Mouse (Mus musculus) myocyte (in vitro differentiated cells): ENCODE measurements around the gene Igsf3. TPM values are rescaled to one million over a fixed set of nuclear protein-coding genes. Genes with fewer than 3 reads are reported as not detected.

Source experiments
- H3K27me3 ChIP-seq: one replicate; pipeline ENCODE4 v1.6.1; 2011; ENCODE audit not compliant: control insufficient read depth, insufficient read depth, insufficient read length
- H3K36me3 ChIP-seq: one replicate; pipeline ENCODE4 v1.6.1; 2011; ENCODE audit not compliant: control insufficient read depth, insufficient read depth
- H3K4me2 ChIP-seq: one replicate; pipeline ENCODE4 v1.6.1; 2011; ENCODE audit warnings: low read depth, control low read depth
- H3K4me3 ChIP-seq: one replicate; pipeline ENCODE4 v1.5.1; 2011; ENCODE audit warnings: mild to moderate bottlenecking, control low read depth, moderate library complexity
- H3K79me2 ChIP-seq: one replicate; pipeline ENCODE4 v1.6.1; 2011; ENCODE audit not compliant: control insufficient read depth, insufficient read depth
- H3ac ChIP-seq: one replicate; pipeline ENCODE4 v1.6.1; 2011; ENCODE audit not compliant: control insufficient read depth, insufficient read length
- CEBPB ChIP-seq: IDR thresholded peaks from 2 replicates; pipeline ENCODE4 v1.6.1; 2011; ENCODE audit warnings: mild to moderate bottlenecking, moderate library complexity; ENCODE audit not compliant: poor library complexity, insufficient read depth, severe bottlenecking
- E2F4 ChIP-seq: IDR thresholded peaks from one replicate; pipeline ENCODE4 v1.6.1; 2011; ENCODE audit warnings: mild to moderate bottlenecking, control low read depth, moderate library complexity; ENCODE audit not compliant: insufficient read depth
- MAX ChIP-seq: IDR thresholded peaks from one replicate; pipeline ENCODE4 v1.6.1; 2011; ENCODE audit warnings: low read depth, mild to moderate bottlenecking, control low read depth
- MYOD1 ChIP-seq, 3 experiments: IDR thresholded peaks; one replicate each; pipeline ENCODE4 v1.6.1; 2011; ENCODE audit warnings: control low read depth in 2 of 3, low read depth in 2 of 3, mild to moderate bottlenecking in 2 of 3, moderate library complexity in 1 of 3; ENCODE audit not compliant: insufficient read length in 2 of 3, control insufficient read depth in 1 of 3
- MYOG ChIP-seq, 3 experiments: IDR thresholded peaks; one replicate each; pipeline ENCODE4 v1.6.1; 2011; ENCODE audit warnings: control low read depth in 2 of 3, low read depth in 2 of 3, mild to moderate bottlenecking in 2 of 3; ENCODE audit not compliant: insufficient read length in 2 of 3, control insufficient read depth in 1 of 3, insufficient read depth in 1 of 3
- POLR2A ChIP-seq: IDR thresholded peaks from one replicate; pipeline ENCODE4 v1.6.1; 2011; ENCODE audit warnings: low read depth, mild to moderate bottlenecking, control low read depth, moderate library complexity; ENCODE audit not compliant: insufficient read length
- POLR2AphosphoS2 ChIP-seq: IDR thresholded peaks from one replicate; pipeline ENCODE4 v1.6.1; 2011; ENCODE audit warnings: low read depth, control low read depth; ENCODE audit not compliant: insufficient read length
- REST ChIP-seq: IDR thresholded peaks from one replicate; pipeline ENCODE4 v1.6.1; 2011; ENCODE audit warnings: mild to moderate bottlenecking, control low read depth, moderate library complexity; ENCODE audit not compliant: insufficient read depth, insufficient read length
- SRF ChIP-seq: IDR thresholded peaks from one replicate; pipeline ENCODE4 v1.6.1; 2011; ENCODE audit warnings: low read depth; ENCODE audit not compliant: control insufficient read depth, insufficient read length
- TCF12 ChIP-seq: IDR thresholded peaks from one replicate; pipeline ENCODE4 v1.6.1; 2011; ENCODE audit warnings: mild to moderate bottlenecking, control low read depth; ENCODE audit not compliant: poor library complexity, insufficient read depth, severe bottlenecking
- TCF3 ChIP-seq: IDR thresholded peaks from one replicate; pipeline ENCODE4 v1.6.1; 2011; ENCODE audit warnings: low read depth, control low read depth; ENCODE audit not compliant: insufficient read length
- USF1 ChIP-seq: IDR thresholded peaks from one replicate; pipeline ENCODE4 v1.6.1; 2011; ENCODE audit warnings: low read depth, mild to moderate bottlenecking, control low read depth, moderate library complexity
- polyA plus RNA-seq: library from polyadenylated mRNA; unstranded; fragments of >200 nt; fragmentation: generic; extraction: Trizol; gene quantifications from one replicate; pipeline ENCODE4 v1.2.1, GENCODE M21; 2012; ENCODE audit warnings: missing spikeins

Igsf3 gene
- polyA plus RNA-seq, 1 experiment: 8.9 TPM

DNA sequence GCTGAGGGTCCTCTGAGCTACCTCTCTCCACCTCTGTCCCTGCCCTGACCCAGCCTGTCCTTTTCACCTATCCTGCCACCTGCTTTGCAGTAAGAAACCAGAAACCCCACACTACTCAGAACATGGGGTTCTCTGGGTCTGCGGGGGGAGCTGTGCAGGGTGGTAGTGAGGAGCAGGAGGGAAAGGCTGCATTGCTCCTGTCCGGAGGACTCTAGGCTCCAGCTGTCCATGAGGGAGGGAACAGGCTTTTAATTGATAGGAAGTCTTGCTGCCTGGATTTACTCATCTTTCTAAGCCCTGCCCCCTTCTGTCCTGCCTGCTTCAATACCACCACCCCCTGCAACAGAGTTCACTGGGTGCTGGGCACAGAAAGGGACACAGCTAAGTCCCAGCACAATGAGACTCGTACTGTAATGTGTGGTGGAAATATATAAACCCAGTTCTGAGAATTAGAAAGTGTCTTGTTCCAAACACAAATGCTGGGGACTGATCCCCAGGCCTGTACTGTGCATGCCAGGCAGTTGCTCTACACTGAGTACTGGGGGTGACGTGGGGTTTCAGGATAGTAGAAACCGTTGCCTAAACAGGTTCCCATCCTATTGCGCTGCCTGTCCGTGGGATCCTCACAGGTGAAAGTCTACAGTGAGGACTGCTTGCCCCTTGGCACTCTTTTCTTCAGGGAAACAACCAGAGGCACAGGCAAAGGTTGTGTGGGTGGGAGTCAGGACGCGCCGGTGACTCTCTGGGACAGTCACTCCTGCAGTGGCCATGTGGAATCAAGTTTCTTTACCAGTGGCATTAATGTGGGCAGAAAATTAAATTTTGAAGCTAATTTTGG, 133.0 kb downstream of the Igsf3 start:
- Histone ChIP-seq H3K27me3 (no peaks in the 10 kb centered on the region), H3K36me3 (no peaks in the 10 kb centered on the region), H3K4me3 (no peak overlapping the region), H3ac (no peak overlapping the region), H3K79me2 (no peaks in the 10 kb centered on the region), H3K4me2 (peak overlapping the region; percentile 45)
- TF ChIP-seq CEBPB (no peak), MYOD1 (IDR thresholded peaks at IDR 0.05; ENCODE audit: control insufficient read depth in 1 of 3, insufficient read length in 2 of 3, low read depth in 2 of 3) (peak in 2 of 3 experiments; percentile 34 to 50), MYOG (IDR thresholded peaks at IDR 0.05; ENCODE audit: control insufficient read depth in 1 of 3, insufficient read depth in 1 of 3, insufficient read length in 2 of 3, low read depth in 2 of 3) (peak in 1 of 3 experiments; percentile 62), SRF (peak; percentile 15)

DNA sequence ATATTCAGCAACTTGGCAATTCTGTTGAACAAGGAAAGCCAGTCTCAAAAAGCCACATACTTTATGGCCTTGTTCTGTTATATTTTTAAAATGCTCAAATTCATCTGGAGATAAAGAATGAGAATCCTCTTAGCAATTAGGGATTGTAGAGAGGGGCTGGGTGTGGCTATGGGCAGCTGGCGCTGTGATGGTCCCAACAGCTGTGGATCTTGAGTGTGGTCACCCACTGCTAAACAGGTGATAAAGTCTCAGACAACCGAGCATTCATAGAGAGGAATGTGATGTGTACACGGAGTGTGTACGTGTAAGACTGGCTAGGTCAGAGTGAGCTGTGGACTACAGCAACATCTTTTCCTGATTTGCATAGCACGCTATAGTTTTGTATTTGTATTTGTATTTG, 133.7 kb downstream of the Igsf3 start:
- H3ac ChIP-seq: no peak overlapping the region
- peak overlapping the region; percentile 45 for H3K4me2 ChIP-seq
- no peak overlapping the region for H3K4me3 ChIP-seq
- no peaks in the 10 kb centered on the region for H3K79me2 ChIP-seq
- no peaks in the 10 kb centered on the region for H3K36me3 ChIP-seq
- TF ChIP-seq REST (no peak), MAX (no peak), TCF12 (peak; percentile 96), E2F4 (no peak), CEBPB (no peak), MYOD1 (IDR thresholded peaks at IDR 0.05; ENCODE audit: control insufficient read depth in 1 of 3, insufficient read length in 2 of 3, low read depth in 2 of 3) (peak; percentile 72 to 98 (median 97)), USF1 (no peak), POLR2A (no peak), TCF3 (peak; percentile 95), SRF (no peak), POLR2AphosphoS2 (no peak), MYOG (IDR thresholded peaks at IDR 0.05; ENCODE audit: control insufficient read depth in 1 of 3, insufficient read depth in 1 of 3, insufficient read length in 2 of 3, low read depth in 2 of 3) (peak; percentile 90 to 98 (median 97))
- no peaks in the 10 kb centered on the region for H3K27me3 ChIP-seq

Other genes starting within 250 kb of the Igsf3 start
- gene Cd2, start 89.1 kb upstream of the Igsf3 start, polyA plus RNA-seq: not detected
- 389 TPM for gene Atp1a1, start 227.6 kb downstream of the Igsf3 start, polyA plus RNA-seq